Mouse (Mus musculus) CH12.LX (cell line): ENCODE results near the gene Pitpnm2. TPM values are rescaled to one million over a fixed set of nuclear protein-coding genes. Genes with fewer than 3 reads are reported as not detected.

Experiments used
- DNase-seq: peaks from one replicate; pipeline ENCODE4 v3.0.0-alpha.2; 2013; ENCODE audit errors: extremely low read depth
- H3K27ac ChIP-seq: 2 replicates; pipeline ENCODE4 v1.5.1; 2012; ENCODE audit warnings: low read depth, mild to moderate bottlenecking, control low read depth, moderate library complexity; ENCODE audit not compliant: insufficient read depth
- H3K27me3 ChIP-seq: replicated peaks from 2 replicates; pipeline ENCODE3; 2012; ENCODE audit warnings: inconsistent platforms
- H3K36me3 ChIP-seq, 2 experiments: replicated peaks in 1 of 2; 2 replicates each; pipeline versions ENCODE3 to v1.6.1; 2012; ENCODE audit warnings: inconsistent platforms in 1 of 2, low read length in 1 of 2, mild to moderate bottlenecking in 1 of 2, mixed read lengths in 1 of 2, moderate library complexity in 1 of 2; ENCODE audit not compliant: control insufficient read depth in 1 of 2, insufficient read depth in 1 of 2
- H3K4me1 ChIP-seq, 2 experiments: 2 replicates each; pipeline ENCODE4 v1.6.1; 2012; ENCODE audit warnings: inconsistent platforms in 1 of 2, moderate library complexity in 1 of 2; ENCODE audit not compliant: insufficient read depth in 2 of 2, control insufficient read depth in 1 of 2
- H3K4me2 ChIP-seq: 2 replicates; pipeline ENCODE4 v1.6.1; 2012; ENCODE audit warnings: low read depth, mild to moderate bottlenecking, control low read depth; ENCODE audit not compliant: poor library complexity, insufficient read depth, severe bottlenecking
- H3K4me3 ChIP-seq, 3 experiments: fragments of 150-350 bp in 1 of 3; sonication (generic) in 1 of 3; replicated peaks in 1 of 3; 2 replicates each; pipeline versions ENCODE3 to v1.5.1; 2011 to 2012; ENCODE audit warnings: low read depth in 2 of 3, low read length in 2 of 3, mild to moderate bottlenecking in 2 of 3, moderate library complexity in 2 of 3, control low read depth in 1 of 3, improper control_type of control experiment in 1 of 3, inconsistent platforms in 1 of 3, mixed read lengths in 1 of 3; ENCODE audit not compliant: poor library complexity in 1 of 3
- H3K79me2 ChIP-seq: replicated peaks from 2 replicates; pipeline ENCODE4 v1.6.1; 2012; ENCODE audit warnings: mild to moderate bottlenecking, moderate library complexity; ENCODE audit not compliant: control insufficient read depth, poor library complexity, insufficient read depth, severe bottlenecking; ENCODE audit errors: extremely low read depth
- H3K9ac ChIP-seq: 2 replicates; pipeline ENCODE4 v1.6.1; 2012; ENCODE audit warnings: low read depth, mild to moderate bottlenecking, control low read depth, moderate library complexity; ENCODE audit not compliant: insufficient read depth
- H3K9me3 ChIP-seq: replicated peaks from 2 replicates; pipeline ENCODE3; 2012; ENCODE audit warnings: low read length, inconsistent platforms, mixed read lengths
- CHD1 ChIP-seq: IDR thresholded peaks from 2 replicates; pipeline ENCODE4 v1.6.1; 2012; ENCODE audit warnings: low read depth, low read length, improper control_type of control experiment, inconsistent platforms
- EP300 ChIP-seq: IDR thresholded peaks from 2 replicates; pipeline ENCODE4 v1.6.1; 2011; ENCODE audit warnings: low read length, improper control_type of control experiment
- ETS1 ChIP-seq: conservative IDR thresholded peaks from 2 replicates; pipeline ENCODE4 v1.6.1; 2012; ENCODE audit warnings: low read depth, mild to moderate bottlenecking, inconsistent platforms, low read length, improper control_type of control experiment, moderate library complexity
- GABPA ChIP-seq: IDR thresholded peaks from 2 replicates; pipeline ENCODE4 v1.6.1; 2012; ENCODE audit warnings: low read depth, low read length, improper control_type of control experiment, inconsistent platforms; ENCODE audit not compliant: insufficient replicate concordance
- MAZ ChIP-seq: IDR thresholded peaks from 2 replicates; pipeline ENCODE4 v1.6.1; 2012; ENCODE audit warnings: low read depth, mild to moderate bottlenecking, inconsistent platforms, low read length, improper control_type of control experiment, moderate library complexity
- MEF2A ChIP-seq: IDR thresholded peaks from 2 replicates; pipeline ENCODE4 v1.6.1; 2014; ENCODE audit warnings: low read depth, mild to moderate bottlenecking, inconsistent platforms, low read length, improper control_type of control experiment, borderline replicate concordance
- MXI1 ChIP-seq: IDR thresholded peaks from 2 replicates; pipeline ENCODE4 v1.6.1; 2011; ENCODE audit warnings: mild to moderate bottlenecking, low read depth, low read length, improper control_type of control experiment
- MYC ChIP-seq: IDR thresholded peaks from 2 replicates; pipeline ENCODE4 v1.6.1; 2011; ENCODE audit warnings: low read depth, mild to moderate bottlenecking, improper control_type of control experiment, low read length
- NELFE ChIP-seq: IDR thresholded peaks from 2 replicates; pipeline ENCODE4 v1.6.1; 2011; ENCODE audit warnings: low read depth, low read length, improper control_type of control experiment
- PAX5 ChIP-seq: IDR thresholded peaks from 2 replicates; pipeline ENCODE4 v1.6.1; 2012; ENCODE audit warnings: low read length, inconsistent platforms, mixed read lengths
- POLR2AphosphoS2 ChIP-seq: IDR thresholded peaks from 2 replicates; pipeline ENCODE4 v1.6.1; 2011; ENCODE audit warnings: low read depth, low read length, improper control_type of control experiment
- RAD21 ChIP-seq: IDR thresholded peaks from 2 replicates; pipeline ENCODE4 v1.6.1; 2011; ENCODE audit warnings: low read depth, mild to moderate bottlenecking, low read length, improper control_type of control experiment, moderate library complexity
- SIN3A ChIP-seq: IDR thresholded peaks from 2 replicates; pipeline ENCODE4 v1.6.1; 2012; ENCODE audit warnings: low read length, improper control_type of control experiment, inconsistent platforms
- TBP ChIP-seq: conservative IDR thresholded peaks from 2 replicates; pipeline ENCODE4 v1.6.1; 2011; ENCODE audit warnings: low read depth, low read length, improper control_type of control experiment
- USF2 ChIP-seq: conservative IDR thresholded peaks from 2 replicates; pipeline ENCODE4 v1.6.1; 2011; ENCODE audit warnings: low read depth, low read length, improper control_type of control experiment
- ZC3H11A ChIP-seq: IDR thresholded peaks from 2 replicates; pipeline ENCODE4 v1.6.1; 2012; ENCODE audit warnings: low read depth, mild to moderate bottlenecking, inconsistent platforms, low read length, improper control_type of control experiment
- ZKSCAN1 ChIP-seq: IDR thresholded peaks from 2 replicates; pipeline ENCODE4 v1.6.1; 2012; ENCODE audit warnings: low read depth, inconsistent platforms, low read length, improper control_type of control experiment, borderline replicate concordance
- ZMIZ1 ChIP-seq: IDR thresholded peaks from 2 replicates; pipeline ENCODE4 v1.6.1; 2012; ENCODE audit warnings: low read depth, mild to moderate bottlenecking, inconsistent platforms, low read length, improper control_type of control experiment
- ZNF384 ChIP-seq: IDR thresholded peaks from 2 replicates; pipeline ENCODE4 v1.6.1; 2012; ENCODE audit warnings: low read depth, low read length, improper control_type of control experiment, inconsistent platforms
- dilution Hi-C: fragments of 300-500 bp; cut with MboI; formaldehyde crosslinking; loops from 2 replicates; pipeline ENCODE4 v1.14.3; 2020; ENCODE audit warnings: low sequenced_read_pairs; ENCODE audit not compliant: extremely low pct_unique_long_range_greater_than_20kb, extremely low pct_ligation_motif_present
- in situ Hi-C: fragments of 300-500 bp; cut with MboI; formaldehyde crosslinking; loops from 3 replicates; pipeline ENCODE4 v1.14.3; 2019; ENCODE audit warnings: low sequenced_read_pairs, low pct_ligation_motif_present, low pct_unique_long_range_greater_than_20kb, mixed read lengths
- polyA plus RNA-seq: library from polyadenylated mRNA; unstranded; fragments of >175 nt; gene quantifications from 2 replicates; pipeline ENCODE4 v1.2.1, GENCODE M21; 2012; ENCODE audit warnings: low read depth; ENCODE audit not compliant: insufficient read length
- total RNA-seq, 2 experiments: library from RNA; depleted of rRNA; stranded (reverse); fragments of 300-350 nt in 1 of 2; fragments of >200 nt in 1 of 2; gene quantifications; 2 replicates each; pipeline ENCODE4 v1.2.3; 2012 to 2014

Pitpnm2 gene
- total and polyA plus RNA-seq, 3 experiments = 1.0 to 11.9 (median 5.3) TPM

DNA sequence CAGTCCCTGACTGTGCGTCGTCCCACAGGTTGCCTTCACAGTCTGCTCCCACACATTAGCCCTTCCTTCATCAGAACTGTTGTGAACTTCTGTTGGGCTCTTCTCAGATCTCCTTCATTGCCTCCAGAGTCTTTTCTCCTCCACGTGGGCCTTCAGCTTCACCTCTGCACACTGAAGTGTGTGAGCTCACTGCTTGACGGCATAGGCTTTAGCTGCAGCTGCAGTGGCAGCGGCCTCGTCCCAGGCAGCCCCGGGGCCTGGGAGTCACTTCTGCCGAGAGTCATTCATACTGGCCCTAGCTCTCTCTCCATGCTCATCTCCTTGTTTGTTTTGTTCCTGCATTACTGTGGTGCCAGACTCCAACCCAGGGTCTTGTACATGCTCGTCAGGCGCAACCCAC is 81.9 kb downstream of the Pitpnm2 start:
- H3K36me3 ChIP-seq = peaks cover 0 to 9% of the 10 kb centered on the region in 2 experiments
- H3K4me3 ChIP-seq = no peak overlapping the region
- no peak for DNase-seq
- no peak overlapping the region for H3K4me2 ChIP-seq
- H3K79me2 ChIP-seq = no peaks in the 10 kb centered on the region
- no peaks in the 10 kb centered on the region; a peak in 2 of 4 replicates for H3K4me1 ChIP-seq
- dilution Hi-C loops = no loop called here
- TF ChIP-seq MAZ (no peak), GABPA (no peak), ETS1 (no peak)
- H3K27ac ChIP-seq = no peak overlapping the region
- H3K9ac ChIP-seq = no peak overlapping the region
- H3K9me3 ChIP-seq = no peaks in the 10 kb centered on the region
- no peaks in the 10 kb centered on the region for H3K27me3 ChIP-seq
- in situ Hi-C loops = loop anchor here (5.0 kb wide), 1 partner anchor 35 kb away; no protein-coding TSS in a partner anchor

DNA sequence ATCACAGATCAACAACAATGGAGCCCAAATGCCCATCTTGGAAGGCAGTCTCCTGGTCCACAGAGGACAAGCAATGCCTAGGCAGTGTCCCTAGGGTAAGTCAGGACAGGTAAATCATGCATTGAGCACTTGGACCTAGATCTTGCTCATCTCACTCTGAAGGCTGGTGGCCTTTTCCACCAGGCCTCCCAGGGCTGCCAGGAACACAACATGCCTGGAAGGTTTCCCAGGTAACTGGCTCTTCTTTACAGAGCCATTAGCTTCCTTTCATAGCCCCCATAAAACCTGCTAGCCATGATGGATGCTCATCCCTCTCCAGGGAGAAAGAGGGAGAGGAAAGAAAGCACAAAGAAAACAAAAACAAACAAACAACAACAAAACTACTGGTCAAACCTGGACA is 82.8 kb downstream of the Pitpnm2 start:
- in situ Hi-C loops = loop anchor here (5.0 kb wide), 1 partner anchor 36 kb away; no protein-coding TSS in a partner anchor
- Histone ChIP-seq H3K36me3 (peaks cover 0 to 3% of the 10 kb centered on the region in 2 experiments), H3K9me3 (no peaks in the 10 kb centered on the region), H3K4me3 (no peak overlapping the region), H3K4me2 (no peak overlapping the region), H3K4me1 (no peaks in the 10 kb centered on the region; a peak in 2 of 4 replicates), H3K79me2 (no peaks in the 10 kb centered on the region), H3K9ac (no peak overlapping the region), H3K27ac (no peak overlapping the region), H3K27me3 (no peaks in the 10 kb centered on the region)
- TF ChIP-seq SIN3A (no peak), TBP (no peak), MYC (no peak), ZKSCAN1 (no peak), GABPA (no peak), MXI1 (no peak), MAZ (no peak), EP300 (no peak), POLR2AphosphoS2 (no peak), CHD1 (no peak), PAX5 (no peak), USF2 (no peak), ZMIZ1 (no peak), MEF2A (no peak), ZC3H11A (no peak), RAD21 (no peak), NELFE (no peak), ZNF384 (no peak)
- dilution Hi-C loops = no loop called here
- no peak for DNase-seq
